Mouse (Mus musculus) cerebellum, adult 2 months (tissue): ENCODE measurements around the gene Mlst8.

Source experiments
- CTCF ChIP-seq: fragments of 200-500 bp; IDR thresholded peaks from 2 replicates; pipeline ENCODE4 v1.5.1; 2011; ENCODE audit warnings: low read depth, mild to moderate bottlenecking, control low read depth, low read length, moderate library complexity, borderline replicate concordance; ENCODE audit not compliant: insufficient read depth
- POLR2A ChIP-seq: fragments of 200-500 bp; IDR thresholded peaks from 2 replicates; pipeline ENCODE4 v1.6.1; 2011; ENCODE audit warnings: low read length, control low read depth, borderline replicate concordance; ENCODE audit not compliant: insufficient read depth

GRCm38 (mm10) chr17:24496026-24496425, 17.1 kb upstream of the Mlst8 start:
- no peak for TF ChIP-seq CTCF
- no peak for TF ChIP-seq POLR2A
